Comparison of ENCODE assay signal across 27 mouse cellular contexts in the genomic region with DNA sequence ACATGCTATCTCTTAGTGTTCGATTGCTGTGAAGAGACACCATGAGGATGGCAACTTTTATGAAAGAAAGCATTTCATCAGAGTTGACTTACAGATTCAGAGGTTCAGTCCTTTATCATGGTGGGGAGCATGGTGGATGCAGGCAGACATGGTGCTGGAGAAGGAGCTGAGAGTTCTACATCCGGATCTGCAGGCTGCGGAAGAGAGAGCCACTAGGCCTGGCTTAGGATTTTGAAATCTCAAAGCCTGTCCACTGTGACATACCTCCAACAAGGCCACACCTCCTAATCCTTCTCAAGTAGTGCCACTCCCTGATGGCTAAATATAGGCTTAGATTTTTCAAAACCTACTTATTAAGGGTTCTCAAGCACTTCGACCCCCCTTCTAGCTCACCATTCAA.
"Had no signal": no experiment of that assay in that cellular context is flagged by ENCODE, and none has a peak within 500 bp of the region (broad histone marks: within the 10 kb centered on the region; RNA-seq: fewer than 3 reads in every experiment).

No protein-coding gene starts in this region.

- H3K4me3 ChIP-seq: limb, embryonic 10.5 days; limb, embryonic 12.5 days; limb, embryonic 13.5 days; limb, embryonic 15.5 days; liver, embryonic 12.5 days; liver, embryonic 13.5 days; liver, embryonic 15.5 days; lung, embryonic 15.5 days; megakaryocyte, embryonic 14.5 days; midbrain, embryonic 10.5 days; midbrain, embryonic 12.5 days; midbrain, embryonic 13.5 days; midbrain, embryonic 15.5 days; myocyte; neural tube, embryonic 12.5 days had no signal

- H3K27ac ChIP-seq: limb, embryonic 10.5 days; limb, embryonic 12.5 days; limb, embryonic 13.5 days; limb, embryonic 15.5 days; liver, embryonic 12.5 days; liver, embryonic 13.5 days; liver, embryonic 14.5 days; liver, embryonic 15.5 days; lung, embryonic 15.5 days; macrophage; midbrain, embryonic 10.5 days; midbrain, embryonic 12.5 days; midbrain, embryonic 13.5 days; midbrain, embryonic 15.5 days; neural tube, embryonic 12.5 days had no signal

- H3K9me3 ChIP-seq: limb, embryonic 10.5 days; limb, embryonic 12.5 days; limb, embryonic 13.5 days; limb, embryonic 15.5 days; liver, embryonic 12.5 days; liver, embryonic 13.5 days; liver, embryonic 15.5 days; lung, embryonic 15.5 days; midbrain, embryonic 10.5 days; midbrain, embryonic 12.5 days; midbrain, embryonic 13.5 days; midbrain, embryonic 15.5 days; neural tube, embryonic 12.5 days had no signal

- H3K36me3 ChIP-seq: limb, embryonic 10.5 days; limb, embryonic 12.5 days; limb, embryonic 13.5 days; limb, embryonic 15.5 days; liver, embryonic 12.5 days; liver, embryonic 13.5 days; liver, embryonic 15.5 days; lung, embryonic 15.5 days; midbrain, embryonic 10.5 days; midbrain, embryonic 12.5 days; midbrain, embryonic 13.5 days; midbrain, embryonic 15.5 days; neural tube, embryonic 12.5 days had no signal

- H3K27me3 ChIP-seq: limb, embryonic 12.5 days; limb, embryonic 13.5 days; limb, embryonic 15.5 days; liver, embryonic 13.5 days; liver, embryonic 15.5 days; lung, embryonic 15.5 days; midbrain, embryonic 12.5 days; midbrain, embryonic 13.5 days; midbrain, embryonic 15.5 days; neural tube, embryonic 12.5 days had no signal

- DNase-seq: left cerebral cortex, postnatal 4 days; liver; liver, embryonic 13.5 days; liver, postnatal 0 days; lung, adult 18-20 months; lung, adult 2 months; lung, embryonic 14.5 days; lung, postnatal 10 days; lung, postnatal 14 days; lung, postnatal 36 days; midbrain, embryonic 14.5 days had no signal

- H3K4me1 ChIP-seq: limb, embryonic 10.5 days; limb, embryonic 12.5 days; limb, embryonic 13.5 days; limb, embryonic 15.5 days; liver, embryonic 12.5 days; liver, embryonic 13.5 days; liver, embryonic 15.5 days; lung, embryonic 15.5 days; midbrain, embryonic 10.5 days; midbrain, embryonic 12.5 days; midbrain, embryonic 13.5 days; midbrain, embryonic 15.5 days; neural tube, embryonic 12.5 days had no signal
